Mouse (Mus musculus): Measurements from ENCODE around the gene Eef1akmt1. TPM values are rescaled to one million over a fixed set of nuclear protein-coding genes. Genes with fewer than 3 reads are reported as not detected.

Gene Eef1akmt1
- polyA plus RNA-seq, 1 experiment from 2014 or later = 100 TPM

DNA sequence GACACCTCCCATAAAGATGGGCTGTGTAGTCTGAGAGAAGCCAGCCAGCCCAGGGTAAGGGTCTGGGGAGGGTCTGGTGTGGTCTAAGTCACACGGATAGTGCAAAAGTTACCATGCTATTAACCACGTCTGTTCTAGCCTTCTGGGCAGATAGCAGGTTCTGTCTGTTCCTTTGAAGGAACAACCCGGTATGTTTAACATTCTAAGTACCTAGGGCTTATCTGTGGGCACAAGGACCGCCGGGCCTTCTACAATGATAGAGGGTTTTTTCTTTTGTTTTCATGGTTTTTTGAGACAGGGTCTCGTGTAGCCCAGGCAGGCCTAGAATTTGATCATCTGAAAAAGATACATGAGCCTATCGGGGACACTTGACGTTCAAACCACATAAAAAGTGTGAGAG is 25.3 kb downstream of the Eef1akmt1 start:
- WGBS = 83% methylated on average over 8 of the region's 8 CpGs
- Histone ChIP-seq H3K27me3 (no peaks in the 10 kb centered on the region; the same call in 1 of the 2 replicates), H3K36me3 (peaks cover 22% of the 10 kb centered on the region), H3K4me3 (replicated peaks) (no peak overlapping the region), H3K4me1 (replicated peaks) (peaks cover 15% of the 10 kb centered on the region), H3K27ac (peak overlapping the region; percentile 70), H3K9me3 (peaks cover 6% of the 10 kb centered on the region; the same call in 1 of the 2 replicates), H3K4me2 (no peak overlapping the region), H3K9ac (replicated peaks) (no peak overlapping the region)
- ATAC-seq (ENCODE audit: insufficient number of reproducible peaks, insufficient read depth, low FRiP score, low TSS enrichment, low read depth) = no peak

DNA sequence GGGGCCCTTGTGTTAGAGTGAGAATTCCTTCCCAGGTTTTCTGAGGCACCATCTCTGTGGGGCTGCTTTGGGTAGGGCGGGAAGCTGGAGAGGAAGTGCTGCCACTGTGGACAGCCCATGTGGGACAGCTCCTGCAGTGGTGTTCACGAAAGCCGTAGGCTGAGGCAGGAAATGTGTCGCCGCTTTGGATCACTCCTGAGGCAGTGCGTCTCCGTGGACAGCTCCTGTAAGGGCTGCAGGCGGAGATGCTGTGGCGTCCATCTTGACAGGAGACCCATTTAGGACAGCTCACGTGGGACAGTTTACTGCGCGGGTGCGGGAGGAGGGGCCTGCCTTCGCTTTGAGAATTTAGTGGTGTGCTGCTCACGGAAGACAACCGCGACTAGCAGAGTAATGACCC is 25.9 kb downstream of the Eef1akmt1 start:
- Histone ChIP-seq H3K27me3 (no peaks in the 10 kb centered on the region; the same call in 1 of the 2 replicates), H3K9me3 (peaks cover 6% of the 10 kb centered on the region; the same call in 1 of the 2 replicates), H3K27ac (no peak overlapping the region), H3K36me3 (peaks cover 22% of the 10 kb centered on the region), H3K4me1 (replicated peaks) (peaks cover 15% of the 10 kb centered on the region), H3K9ac (replicated peaks) (no peak overlapping the region), H3K4me3 (replicated peaks) (no peak overlapping the region), H3K4me2 (no peak overlapping the region)
- ATAC-seq (ENCODE audit: insufficient number of reproducible peaks, insufficient read depth, low FRiP score, low TSS enrichment, low read depth) = no peak
- WGBS = 81% methylated on average over 17 of the region's 17 CpGs

DNA sequence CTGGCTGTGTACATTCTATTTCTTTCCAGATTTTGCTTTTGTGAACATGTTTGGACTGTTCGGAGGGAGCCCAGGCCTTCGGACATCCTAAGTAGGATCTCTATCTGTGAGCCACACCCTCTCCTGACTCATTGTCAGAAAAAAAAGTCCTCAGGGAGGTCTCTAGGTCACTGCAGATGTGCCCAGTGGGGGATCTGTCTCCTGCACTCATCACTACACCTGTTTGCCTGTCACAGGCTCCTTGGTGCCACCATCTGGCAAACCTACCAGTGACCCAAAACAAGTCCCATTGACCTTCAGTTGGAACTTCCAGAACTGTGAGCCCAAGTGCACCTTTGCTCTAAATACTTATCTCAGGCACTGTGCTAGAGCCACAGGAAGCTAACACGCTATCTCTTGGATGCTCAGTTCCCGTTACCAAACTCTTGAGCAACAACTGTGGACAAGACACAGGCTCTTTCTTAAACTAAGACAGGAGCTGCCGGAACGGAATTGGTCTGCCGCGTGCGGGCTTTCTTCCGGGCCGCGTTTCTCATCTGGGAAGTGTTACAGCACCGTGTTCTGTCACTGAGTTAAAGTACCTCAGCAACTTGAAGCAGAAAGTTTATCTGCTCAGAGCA is 27.9 kb downstream of the Eef1akmt1 start:
- Histone ChIP-seq H3K4me2 (no peak overlapping the region), H3K36me3 (0 out of 2 replicates have a peak, but pooled peaks cover 3% of the 10 kb centered on the region), H3K9me3 (peaks cover 6% of the 10 kb centered on the region; the same call in 1 of the 2 replicates), H3K27ac (no peak overlapping the region), H3K4me3 (replicated peaks) (no peak overlapping the region), H3K27me3 (peaks cover 2% of the 10 kb centered on the region; the same call in 1 of the 2 replicates), H3K9ac (replicated peaks) (no peak overlapping the region), H3K4me1 (replicated peaks) (peaks cover 15% of the 10 kb centered on the region)
- ATAC-seq (ENCODE audit: insufficient number of reproducible peaks, insufficient read depth, low FRiP score, low TSS enrichment, low read depth) = no peak
- WGBS = 92% methylated on average over 13 of the region's 13 CpGs

DNA sequence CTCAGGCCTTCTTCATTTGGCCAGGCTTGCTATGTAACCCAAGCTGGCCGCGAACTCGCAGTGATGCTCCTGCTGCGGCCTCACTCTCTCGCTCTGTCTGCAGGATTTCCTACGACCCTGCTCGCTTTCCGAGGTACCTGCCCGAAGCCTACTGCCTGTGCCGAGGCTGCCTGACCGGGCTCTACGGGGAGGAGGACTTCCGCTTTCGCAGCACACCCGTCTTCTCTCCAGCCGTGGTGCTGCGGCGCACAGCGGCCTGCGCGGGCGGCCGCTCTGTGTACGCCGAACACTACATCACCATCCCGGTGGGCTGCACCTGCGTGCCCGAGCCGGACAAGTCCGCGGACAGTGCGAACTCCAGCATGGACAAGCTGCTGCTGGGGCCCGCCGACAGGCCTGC is 29.2 kb downstream of the Eef1akmt1 start:
- Histone ChIP-seq H3K27me3 (peaks cover 12% of the 10 kb centered on the region; the same call in 1 of the 2 replicates), H3K36me3 (0 out of 2 replicates have a peak, but pooled peaks cover 3% of the 10 kb centered on the region), H3K27ac (no peak overlapping the region), H3K9me3 (peaks cover 6% of the 10 kb centered on the region; the same call in 1 of the 2 replicates), H3K9ac (replicated peaks) (no peak overlapping the region), H3K4me1 (replicated peaks) (peaks cover 17% of the 10 kb centered on the region), H3K4me2 (peak overlapping the region; percentile 24; the same call in 1 of the 2 replicates), H3K4me3 (replicated peaks) (no peak overlapping the region)
- 62% methylated on average over 34 of the region's 34 CpGs for WGBS
- no peak for ATAC-seq (ENCODE audit: insufficient number of reproducible peaks, insufficient read depth, low FRiP score, low TSS enrichment, low read depth)

DNA sequence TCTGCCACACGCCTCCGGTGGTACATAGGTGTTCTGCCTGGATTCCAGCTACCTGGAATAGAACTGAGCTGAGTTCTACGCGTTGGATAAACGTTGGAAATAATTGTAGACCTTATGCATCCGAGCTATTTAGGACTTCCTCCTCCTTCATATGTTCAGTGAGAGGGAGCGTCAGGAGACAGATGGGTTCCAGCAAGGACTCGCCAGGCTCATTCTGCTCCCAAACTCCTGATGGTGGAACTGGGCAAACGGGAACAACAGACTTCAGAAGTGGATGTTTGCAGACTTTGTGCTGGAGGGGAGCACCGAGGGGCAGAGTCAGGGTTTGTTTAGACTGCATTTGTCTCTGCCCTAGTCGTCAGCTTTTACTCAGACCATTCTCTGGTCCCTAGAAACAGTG is 30.7 kb downstream of the Eef1akmt1 start:
- H3K4me1 ChIP-seq (replicated peaks) = peaks cover 9% of the 10 kb centered on the region
- 0 out of 2 replicates have a peak, but pooled peaks cover 3% of the 10 kb centered on the region for H3K36me3 ChIP-seq
- ATAC-seq (ENCODE audit: insufficient number of reproducible peaks, insufficient read depth, low FRiP score, low TSS enrichment, low read depth) = no peak
- no peak overlapping the region for H3K9ac ChIP-seq (replicated peaks)
- H3K9me3 ChIP-seq = peaks cover 6% of the 10 kb centered on the region; the same call in 1 of the 2 replicates
- 85% methylated on average over 11 of the region's 11 CpGs for WGBS
- H3K4me2 ChIP-seq = no peak overlapping the region
- no peak overlapping the region for H3K27ac ChIP-seq
- no peak overlapping the region for H3K4me3 ChIP-seq (replicated peaks)
- peaks cover 21% of the 10 kb centered on the region for H3K27me3 ChIP-seq

DNA sequence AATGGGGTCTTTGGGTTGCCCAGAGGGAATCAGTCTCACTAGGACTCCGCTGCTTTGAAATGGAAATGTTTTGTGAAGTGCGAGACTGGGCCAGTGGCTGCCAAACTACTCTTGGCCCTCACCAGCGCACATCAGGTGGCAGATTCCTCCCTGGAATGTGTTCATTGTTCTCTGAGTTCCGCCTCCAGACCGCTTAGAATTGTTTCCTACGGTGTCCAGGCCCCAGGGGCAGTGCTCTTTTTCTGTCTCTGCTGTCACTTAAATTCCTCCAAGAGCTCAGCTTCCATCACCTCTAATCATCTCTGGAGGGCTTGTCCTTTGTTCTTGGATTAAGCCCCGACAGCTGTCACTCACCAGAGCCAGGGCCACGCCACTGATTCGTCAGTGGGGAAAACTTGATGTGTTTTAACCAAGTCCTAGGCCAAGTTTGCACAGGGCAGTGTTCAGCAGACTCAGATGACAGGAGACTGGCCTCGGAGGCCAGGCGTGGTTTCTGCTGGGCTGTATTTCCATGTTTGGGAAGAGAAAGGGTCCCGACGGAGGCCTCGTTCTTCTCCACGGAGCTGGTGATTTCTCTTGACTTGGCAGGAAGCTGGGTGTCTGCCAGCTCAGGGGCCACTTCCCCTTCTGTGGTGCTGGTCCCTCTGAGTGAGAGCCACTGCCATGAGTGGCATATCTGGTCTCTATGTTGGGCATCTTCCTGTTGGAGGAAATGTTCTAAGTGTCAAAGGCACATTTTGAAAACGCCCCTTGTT is 34.0 kb downstream of the Eef1akmt1 start:
- Histone ChIP-seq H3K36me3 (0 out of 2 replicates have a peak, but pooled peaks cover 3% of the 10 kb centered on the region), H3K4me3 (replicated peaks) (no peak overlapping the region), H3K27ac (peak overlapping the region; percentile 23; the same call in 1 of the 2 replicates), H3K9me3 (peaks cover 6% of the 10 kb centered on the region; the same call in 1 of the 2 replicates), H3K4me1 (replicated peaks) (peaks cover 24% of the 10 kb centered on the region), H3K27me3 (peaks cover 44% of the 10 kb centered on the region), H3K4me2 (no peak overlapping the region), H3K9ac (replicated peaks) (no peak overlapping the region)
- ATAC-seq (ENCODE audit: insufficient number of reproducible peaks, insufficient read depth, low FRiP score, low TSS enrichment, low read depth) = no peak
- WGBS = 24% methylated on average over 16 of the region's 16 CpGs

GRCm38 (mm10) chr14:57536820-57537219 is 34.6 kb downstream of the Eef1akmt1 start:
- H3K4me1 ChIP-seq (replicated peaks) = peaks cover 24% of the 10 kb centered on the region
- H3K9me3 ChIP-seq = no peaks in the 10 kb centered on the region
- WGBS = 46% methylated on average over 9 of the region's 9 CpGs
- H3K36me3 ChIP-seq = no peaks in the 10 kb centered on the region
- no peak for ATAC-seq (ENCODE audit: insufficient number of reproducible peaks, insufficient read depth, low FRiP score, low TSS enrichment, low read depth)
- peaks cover 44% of the 10 kb centered on the region for H3K27me3 ChIP-seq
- no peak overlapping the region for H3K4me2 ChIP-seq
- H3K9ac ChIP-seq (replicated peaks) = 0 out of 2 replicates have a peak overlapping the region, but pooled peaks have one; percentile 12
- 0 out of 2 replicates have a peak overlapping the region, but pooled peaks have one; percentile 23 for H3K27ac ChIP-seq
- H3K4me3 ChIP-seq (replicated peaks) = no peak overlapping the region

- Histone ChIP-seq H3K4me1 (replicated peaks) (peaks cover 24% of the 10 kb centered on the region), H3K27ac (no peak overlapping the region), H3K36me3 (no peaks in the 10 kb centered on the region), H3K4me3 (replicated peaks) (no peak overlapping the region), H3K27me3 (peaks cover 44% of the 10 kb centered on the region), H3K9ac (replicated peaks) (no peak overlapping the region), H3K9me3 (no peaks in the 10 kb centered on the region), H3K4me2 (no peak overlapping the region)
- WGBS = 81% methylated on average over 6 of the region's 6 CpGs
- no peak for ATAC-seq (ENCODE audit: insufficient number of reproducible peaks, insufficient read depth, low FRiP score, low TSS enrichment, low read depth)
These were observed 35.8 kb downstream of the Eef1akmt1 start for GRCm38 (mm10) chr14:57535646-57536045.

DNA sequence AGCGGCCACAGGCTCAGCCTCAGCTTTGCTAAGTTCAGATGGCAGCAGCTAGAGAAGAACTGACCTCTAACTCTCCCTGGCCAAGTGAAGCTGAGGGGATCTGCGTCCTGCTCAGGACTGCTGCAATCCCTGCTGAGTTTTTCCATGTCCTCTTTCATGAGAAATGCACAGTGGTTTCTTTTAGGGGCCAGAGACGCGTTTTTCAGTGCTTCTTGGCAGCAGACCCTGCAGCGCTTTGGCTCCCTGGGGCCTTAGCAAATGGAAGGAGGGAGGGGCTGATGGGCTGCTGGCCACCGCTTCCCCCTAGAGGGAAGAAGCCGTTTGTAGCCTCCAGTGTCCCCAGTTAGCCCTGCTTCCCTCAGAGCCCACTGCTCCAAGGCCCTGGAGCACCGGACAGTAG is 36.5 kb downstream of the Eef1akmt1 start:
- Histone ChIP-seq H3K4me2 (peak overlapping the region; percentile 4; the same call in 1 of the 2 replicates), H3K4me3 (replicated peaks) (no peak overlapping the region), H3K27me3 (peaks cover 44% of the 10 kb centered on the region), H3K27ac (peak overlapping the region; percentile 53; the same call in 1 of the 2 replicates), H3K9ac (replicated peaks) (no peak overlapping the region), H3K9me3 (no peaks in the 10 kb centered on the region), H3K4me1 (replicated peaks) (peaks cover 24% of the 10 kb centered on the region), H3K36me3 (no peaks in the 10 kb centered on the region)
- WGBS = 15% methylated on average over 8 of the region's 8 CpGs
- ATAC-seq (ENCODE audit: insufficient number of reproducible peaks, insufficient read depth, low FRiP score, low TSS enrichment, low read depth) = no peak

GRCm38 (mm10) chr14:57534346-57534745 is 37.1 kb downstream of the Eef1akmt1 start:
- H3K4me3 ChIP-seq (replicated peaks) = no peak overlapping the region
- H3K9me3 ChIP-seq = no peaks in the 10 kb centered on the region
- no peak overlapping the region for H3K27ac ChIP-seq
- H3K4me1 ChIP-seq (replicated peaks) = peaks cover 29% of the 10 kb centered on the region
- H3K9ac ChIP-seq (replicated peaks) = no peak overlapping the region
- H3K36me3 ChIP-seq = no peaks in the 10 kb centered on the region
- H3K4me2 ChIP-seq = peak overlapping the region; percentile 4; the same call in 1 of the 2 replicates
- 7% methylated on average over 5 of the region's 5 CpGs for WGBS
- peaks cover 44% of the 10 kb centered on the region for H3K27me3 ChIP-seq
- ATAC-seq (ENCODE audit: insufficient number of reproducible peaks, insufficient read depth, low FRiP score, low TSS enrichment, low read depth) = no peak

DNA sequence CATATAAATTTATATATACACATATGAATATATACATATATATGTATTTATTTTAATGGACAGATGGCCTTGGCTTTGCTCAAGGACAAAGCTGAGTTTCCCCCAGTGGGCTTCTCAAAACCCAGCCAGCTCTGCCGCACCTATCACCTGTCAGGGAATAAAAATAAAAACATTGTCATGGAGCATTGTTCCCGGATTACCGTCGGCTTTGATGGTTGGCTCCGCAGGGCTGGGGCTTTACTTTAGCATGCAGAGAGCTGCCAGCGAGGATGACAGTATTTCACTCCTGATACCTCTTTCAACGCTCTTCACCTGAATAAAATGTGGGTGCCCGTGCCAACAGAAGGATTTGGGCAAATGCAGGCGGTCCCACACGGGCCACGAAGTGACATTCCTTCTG is 37.6 kb downstream of the Eef1akmt1 start:
- Histone ChIP-seq H3K27ac (no peak overlapping the region), H3K36me3 (no peaks in the 10 kb centered on the region), H3K27me3 (peaks cover 44% of the 10 kb centered on the region), H3K9me3 (no peaks in the 10 kb centered on the region), H3K4me3 (replicated peaks) (no peak overlapping the region), H3K4me1 (replicated peaks) (peaks cover 30% of the 10 kb centered on the region), H3K9ac (replicated peaks) (no peak overlapping the region), H3K4me2 (no peak overlapping the region)
- no peak for ATAC-seq (ENCODE audit: insufficient number of reproducible peaks, insufficient read depth, low FRiP score, low TSS enrichment, low read depth)
- WGBS = 17% methylated on average over 11 of the region's 11 CpGs

Data from limb, embryonic 12.5 days (tissue).